In genomic region chr11:101772449-101772848, GRCm38 (mm10) we compare ENCODE assay signal across 8 mouse cellular contexts. TPM values are rescaled to one million over a fixed set of nuclear protein-coding genes. Genes with fewer than 3 reads are reported as not detected.
DNase-seq lines count a peak whose midpoint lies in the region; ATAC-seq and TF ChIP-seq lines count a peak whose summit lies in the region.

No protein-coding gene starts in this region.

- no peak for TF ChIP-seq CTCF in stomach, postnatal 0 days (IDR thresholded peaks at IDR 0.05; ENCODE audit: low read depth)

- peak; percentile 82 for ATAC-seq in heart, embryonic 12.5 days (ENCODE audit: insufficient number of reproducible peaks, low FRiP score)
- peak; percentile 90 for ATAC-seq in kidney, embryonic 16.5 days (ENCODE audit: low FRiP score, low TSS enrichment)
- peak; percentile 79 for ATAC-seq in stomach, postnatal 0 days (ENCODE audit: low FRiP score, low TSS enrichment)
- no peak for ATAC-seq in monocyte, adult 5-6 weeks (replicated peaks; ENCODE audit: insufficient number of reproducible peaks, low FRiP score, low TSS enrichment, poor library complexity, severe bottlenecking)

- H3K4me1 ChIP-seq in heart, embryonic 12.5 days (replicated peaks): peaks cover 12% of the 10 kb centered on the region
- peaks cover 21% of the 10 kb centered on the region for H3K4me1 ChIP-seq in kidney, embryonic 16.5 days (ENCODE audit: insufficient read depth, low read length)
- H3K4me1 ChIP-seq in stomach, postnatal 0 days (replicated peaks; ENCODE audit: control insufficient read depth, insufficient read depth): no peaks in the 10 kb centered on the region

- peak overlapping the region; percentile 37 for H3K4me3 ChIP-seq in heart, embryonic 12.5 days
- H3K4me3 ChIP-seq in kidney, embryonic 16.5 days (ENCODE audit: low read length): peak overlapping the region; percentile 34
- peak overlapping the region; percentile 29 for H3K4me3 ChIP-seq in stomach, postnatal 0 days (ENCODE audit: low read depth, low read length)

- H3K27me3 ChIP-seq in heart, embryonic 12.5 days (replicated peaks): peaks cover 16% of the 10 kb centered on the region
- H3K27me3 ChIP-seq in kidney, embryonic 16.5 days (ENCODE audit: insufficient read depth, low read length): no peaks in the 10 kb centered on the region
- H3K27me3 ChIP-seq in stomach, postnatal 0 days (ENCODE audit: control insufficient read depth, insufficient read depth, low read length): no peaks in the 10 kb centered on the region; the same call in 1 of the 2 replicates

- peak; percentile 100 for DNase-seq in R1 (ENCODE audit: low read depth, low spot score)
- DNase-seq in embryo, embryonic 11 days: peak; percentile 95
- DNase-seq in lung, postnatal 14 days: peak; percentile 46
- peak; percentile 88 for DNase-seq in stomach, postnatal 0 days (ENCODE audit: low spot score)
- DNase-seq in frontal cortex, postnatal 10 days (ENCODE audit: low spot score in 2 of 2): no peak

- H3K9me3 ChIP-seq in heart, embryonic 12.5 days (replicated peaks): no peaks in the 10 kb centered on the region
- H3K9me3 ChIP-seq in kidney, embryonic 16.5 days (ENCODE audit: low read length): no peaks in the 10 kb centered on the region
- no peaks in the 10 kb centered on the region for H3K9me3 ChIP-seq in stomach, postnatal 0 days (ENCODE audit: control insufficient read depth, low read length)

- under 1% methylated on average over 16 of the region's 16 CpGs for WGBS in heart, embryonic 12.5 days
- under 1% methylated on average over 16 of the region's 16 CpGs for whole genome bisulfite sequencing in kidney, embryonic 16.5 days
- WGBS in stomach, postnatal 0 days: under 1% methylated on average over 16 of the region's 16 CpGs

- no peak for TF ChIP-seq EP300 in stomach, postnatal 0 days (optimal IDR thresholded peaks at IDR 0.05)

- H3K27ac ChIP-seq in heart, embryonic 12.5 days (ENCODE audit: poor library complexity, severe bottlenecking): no peak overlapping the region; the same call in 1 of the 2 replicates
- peak overlapping the region; percentile 82 for H3K27ac ChIP-seq in kidney, embryonic 16.5 days (ENCODE audit: low read length)
- H3K27ac ChIP-seq in stomach, postnatal 0 days (replicated peaks): no peak overlapping the region

- peak overlapping the region; percentile 69 for H3K4me2 ChIP-seq in heart, embryonic 12.5 days
- H3K4me2 ChIP-seq in kidney, embryonic 16.5 days (replicated peaks; ENCODE audit: low read depth, low read length): peak overlapping the region; percentile 55
- peak overlapping the region; percentile 60 for H3K4me2 ChIP-seq in stomach, postnatal 0 days (replicated peaks; ENCODE audit: low read depth)

- H3K36me3 ChIP-seq in heart, embryonic 12.5 days: peaks cover 20% of the 10 kb centered on the region
- peaks cover 14% of the 10 kb centered on the region for H3K36me3 ChIP-seq in kidney, embryonic 16.5 days (ENCODE audit: insufficient read depth, low read length)
- H3K36me3 ChIP-seq in stomach, postnatal 0 days (ENCODE audit: control insufficient read depth, insufficient read depth, low read length): peaks cover 7% of the 10 kb centered on the region

- H3K9ac ChIP-seq in heart, embryonic 12.5 days: peak overlapping the region; percentile 5; the same call in 1 of the 2 replicates
- H3K9ac ChIP-seq in kidney, embryonic 16.5 days (replicated peaks; ENCODE audit: low read length): no peak overlapping the region
- H3K9ac ChIP-seq in stomach, postnatal 0 days (ENCODE audit: low read length): peak overlapping the region; percentile 27; the same call in 1 of the 2 replicates

RNA-seq across cellular contexts. Expression of gene Etv4, which starts 12.7 kb away (rescaled TPM):
- 10.0 and 10.3 TPM in 2 replicates for polyA plus RNA-seq in heart, embryonic 12.5 days (2016; fragmentation: Nextera tagmentation; extraction: Ambion mirVana)
- polyA plus RNA-seq in kidney, embryonic 16.5 days (2015; fragmentation: Nextera tagmentation; extraction: Ambion mirVana): 51.0 and 63.2 TPM in 2 replicates
- polyA plus RNA-seq in stomach, postnatal 0 days (2015; fragmentation: Nextera tagmentation; extraction: Ambion mirVana): 1.8 and 2.0 TPM in 2 replicates
- not detected in 3 replicates for total RNA-seq in monocyte, adult 5-6 weeks (2017)

RNA-seq across cellular contexts. Expression of gene Dhx8, which starts 39.7 kb away (rescaled TPM):
- polyA plus RNA-seq in heart, embryonic 12.5 days (2016; fragmentation: Nextera tagmentation; extraction: Ambion mirVana): 25.8 and 26.5 TPM in 2 replicates
- 31.3 and 33.2 TPM in 2 replicates for polyA plus RNA-seq in kidney, embryonic 16.5 days (2015; fragmentation: Nextera tagmentation; extraction: Ambion mirVana)
- polyA plus RNA-seq in stomach, postnatal 0 days (2015; fragmentation: Nextera tagmentation; extraction: Ambion mirVana): 12.6 and 12.8 TPM in 2 replicates
- 45.9 to 64.3 TPM (median 49.0 TPM) in 3 replicates for total RNA-seq in monocyte, adult 5-6 weeks (2017)

Comparison
In these comparisons a context has a peak if more than half of its experiments do, and no peak if none do; other contexts are left out.
1. DNase-seq: peak in R1 (single experiment), embryo, embryonic 11 days (single experiment), lung, postnatal 14 days (single experiment) and stomach, postnatal 0 days (single experiment); none in frontal cortex, postnatal 10 days (0 of 2).
2. Peak in every context shown above with its lines, with median percentiles within 50 percentile points of each other: H3K4me2 ChIP-seq and H3K4me3 ChIP-seq.